Mouse (Mus musculus) E14TG2a.4 (cell line): ENCODE measurements around the gene Reck.

Experiments
- CTCF ChIP-seq: conservative IDR thresholded peaks from 2 replicates; pipeline ENCODE4 v1.5.1; 2014; ENCODE audit warnings: low read length
- NANOG ChIP-seq: IDR thresholded peaks from 2 replicates; pipeline ENCODE4 v1.6.1; 2014; ENCODE audit warnings: borderline replicate concordance, low read length, mixed read lengths
- POU5F1 ChIP-seq: IDR thresholded peaks from 2 replicates; pipeline ENCODE4 v1.6.1; 2014; ENCODE audit warnings: low read length, borderline replicate concordance

DNA sequence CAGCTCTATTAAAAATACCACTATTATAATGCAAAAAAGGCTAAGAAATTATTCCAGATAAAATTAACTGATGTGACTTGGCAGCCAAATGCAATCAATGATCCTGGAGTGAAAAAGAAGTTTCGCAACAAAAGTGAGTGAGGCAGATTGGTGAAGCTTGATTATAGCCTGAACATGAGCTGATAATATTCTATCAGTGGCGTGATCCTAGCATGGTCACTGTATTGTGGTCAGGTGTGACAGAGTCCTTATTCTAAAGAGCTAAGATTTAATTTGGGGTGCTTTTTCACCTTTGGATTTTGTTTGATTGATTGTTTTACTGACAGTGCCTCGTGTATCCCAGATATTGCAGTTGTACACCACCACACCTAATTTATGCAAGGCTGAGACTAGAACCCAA, 15.9 kb downstream of the Reck start:
- TF ChIP-seq CTCF (no peak), NANOG (no peak), POU5F1 (no peak)
